Mouse (Mus musculus): ENCODE data around the gene Tusc2. TPM values are rescaled to one million over a fixed set of nuclear protein-coding genes. Genes with fewer than 3 reads are reported as not detected.
A peak's percentile ranks its signal among the peaks of the same experiment; 100 is the strongest.
"Not testable (repeated sequence)": the region's sequence is repeated elsewhere in the genome, so short reads cannot be mapped to it uniquely, and the experiment has no call there.

Tusc2 gene
- polyA plus RNA-seq, 1 experiment: 23.6 TPM

DNA sequence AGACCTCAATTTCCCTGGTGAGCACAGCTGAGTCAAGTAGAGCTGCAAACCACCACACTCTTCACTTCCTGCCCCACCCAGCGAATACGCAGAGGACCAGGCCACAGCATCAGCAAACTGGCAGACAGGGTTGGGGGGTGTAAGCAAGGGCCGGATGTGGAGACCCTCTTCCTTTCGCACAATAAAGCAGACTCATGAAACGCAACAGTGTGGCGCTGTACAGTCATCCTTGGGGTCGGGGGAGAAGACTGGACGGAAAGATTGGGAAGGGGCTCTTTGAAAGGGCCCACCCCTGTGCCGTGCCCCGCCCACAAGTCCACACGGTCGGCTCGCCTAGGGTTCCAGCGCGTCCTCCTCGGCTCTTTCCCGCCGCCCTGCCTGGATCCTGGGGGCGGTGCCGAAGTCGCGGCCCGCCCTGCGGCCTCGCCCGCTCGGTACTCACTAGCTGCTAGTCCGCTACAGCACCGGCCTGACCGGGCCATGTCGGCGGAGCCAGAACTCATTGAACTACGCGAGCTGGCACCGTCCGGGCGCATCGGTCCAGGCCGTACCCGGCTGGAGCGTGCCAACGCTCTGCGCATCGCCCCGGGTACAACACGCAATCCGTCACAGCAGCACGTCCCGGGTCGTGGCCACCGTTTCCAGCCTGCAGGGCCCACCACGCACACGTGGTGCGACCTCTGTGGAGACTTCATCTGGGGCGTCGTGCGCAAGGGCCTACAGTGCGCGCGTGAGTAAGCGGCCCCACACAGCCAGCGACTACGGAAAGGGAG is 11.8 kb upstream of the Tusc2 start, which contains the start of gene Rassf1:
TSS of gene Rassf1 (plus strand) at position 439 of the 773 bp plus-strand sequence.
- Histone ChIP-seq H3K27ac (ENCODE audit: insufficient read depth, low read depth, low read length) (no peak within 1 kb of the TSS), H3K4me1 (ENCODE audit: control insufficient read depth, insufficient read depth, low read length) (peaks cover 34% of the 10 kb centered on the region), H3K4me3 (ENCODE audit: insufficient read depth, low read length) (peak within 1 kb of the TSS; percentile 63)
- no peak for TF ChIP-seq POLR2A (IDR thresholded peaks at IDR 0.05; ENCODE audit: borderline replicate concordance, low read depth, low read length)
- no peak for TF ChIP-seq CTCF (IDR thresholded peaks at IDR 0.05; ENCODE audit: low read depth, low read length)

DNA sequence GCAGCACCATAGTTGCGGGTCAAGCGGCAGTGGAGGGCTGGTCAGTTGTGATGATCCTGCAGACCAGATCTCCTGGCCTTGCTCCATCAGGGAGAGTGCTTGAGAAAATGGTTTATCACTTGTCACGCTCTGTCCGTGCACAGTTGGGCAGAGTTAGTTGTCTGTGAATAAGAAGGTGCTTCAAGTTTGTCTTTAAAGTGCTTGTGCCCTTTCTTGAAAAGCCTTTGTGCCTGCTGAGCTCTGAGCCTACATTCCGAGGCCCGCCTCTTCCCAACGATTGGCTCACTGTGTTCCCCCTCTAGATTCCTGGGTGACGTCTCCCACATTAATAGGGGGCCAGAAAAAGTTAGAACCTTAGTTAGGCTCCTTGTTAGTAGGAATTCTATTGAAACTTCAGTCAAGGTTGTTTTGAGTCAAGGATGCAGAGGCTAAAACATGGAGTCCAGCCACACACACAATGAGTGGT is 11.1 kb upstream of the Tusc2 start:
- TF ChIP-seq CTCF (IDR thresholded peaks at IDR 0.05; ENCODE audit: low read depth, low read length) (no peak), POLR2A (IDR thresholded peaks at IDR 0.05; ENCODE audit: borderline replicate concordance, low read depth, low read length) (no peak)
- Histone ChIP-seq H3K27ac (ENCODE audit: insufficient read depth, low read depth, low read length) (no peak overlapping the region), H3K4me1 (ENCODE audit: control insufficient read depth, insufficient read depth, low read length) (peaks cover 35% of the 10 kb centered on the region), H3K4me3 (ENCODE audit: insufficient read depth, low read length) (peak overlapping the region; percentile 63)

- Histone ChIP-seq H3K27ac (ENCODE audit: insufficient read depth, low read depth, low read length) (no peak overlapping the region), H3K4me3 (ENCODE audit: insufficient read depth, low read length) (no peak overlapping the region), H3K4me1 (ENCODE audit: control insufficient read depth, insufficient read depth, low read length) (peaks cover 35% of the 10 kb centered on the region)
- TF ChIP-seq CTCF (IDR thresholded peaks at IDR 0.05; ENCODE audit: low read depth, low read length) (no peak), POLR2A (IDR thresholded peaks at IDR 0.05; ENCODE audit: borderline replicate concordance, low read depth, low read length) (no peak)
Measured at GRCm38 (mm10) chr9:107552690-107553393, 10.2 kb upstream of the Tusc2 start.

DNA sequence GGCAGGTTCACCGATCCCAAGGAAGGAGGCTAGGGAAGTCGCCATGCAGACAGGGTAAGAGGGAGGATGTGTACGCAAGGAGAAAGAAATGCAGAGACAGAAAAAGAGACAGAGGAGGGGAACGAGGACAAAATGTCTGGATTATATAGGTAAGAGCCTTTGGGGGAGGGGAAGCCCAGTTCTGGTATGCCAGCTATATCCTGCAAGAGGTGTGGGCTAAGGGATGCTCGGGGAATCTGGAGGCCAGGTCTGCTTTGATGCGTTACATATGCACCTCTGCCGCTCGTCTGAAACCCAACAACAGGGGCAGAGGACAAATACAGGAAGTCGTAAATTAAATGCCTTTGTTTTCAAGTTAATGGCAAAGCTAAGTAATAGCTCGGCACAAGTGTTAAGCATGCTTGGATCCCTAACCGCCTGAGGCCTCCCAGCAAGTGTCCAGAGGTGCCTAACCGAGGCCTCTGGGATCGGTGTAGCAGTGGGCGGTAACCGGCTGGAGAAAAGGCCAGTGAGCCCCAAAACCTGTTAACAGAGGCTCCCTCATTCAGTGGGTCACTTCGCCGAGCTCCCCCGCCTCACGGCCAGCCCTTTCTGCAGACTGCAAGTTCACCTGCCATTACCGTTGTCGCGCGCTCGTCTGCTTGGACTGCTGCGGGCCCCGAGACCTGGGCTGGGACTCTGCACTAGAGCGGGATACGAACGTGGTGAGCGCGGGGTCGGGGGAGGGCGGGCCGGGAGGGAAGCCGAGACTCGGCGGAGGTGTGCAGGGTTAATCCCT is 9.3 kb upstream of the Tusc2 start:
- H3K4me1 ChIP-seq (ENCODE audit: control insufficient read depth, insufficient read depth, low read length): peaks cover 28% of the 10 kb centered on the region
- H3K4me3 ChIP-seq (ENCODE audit: insufficient read depth, low read length): peak overlapping the region; percentile 76
- TF ChIP-seq POLR2A (IDR thresholded peaks at IDR 0.05; ENCODE audit: borderline replicate concordance, low read depth, low read length): no peak
- no peak for TF ChIP-seq CTCF (IDR thresholded peaks at IDR 0.05; ENCODE audit: low read depth, low read length)
- H3K27ac ChIP-seq (ENCODE audit: insufficient read depth, low read depth, low read length): peak overlapping the region; percentile 33

DNA sequence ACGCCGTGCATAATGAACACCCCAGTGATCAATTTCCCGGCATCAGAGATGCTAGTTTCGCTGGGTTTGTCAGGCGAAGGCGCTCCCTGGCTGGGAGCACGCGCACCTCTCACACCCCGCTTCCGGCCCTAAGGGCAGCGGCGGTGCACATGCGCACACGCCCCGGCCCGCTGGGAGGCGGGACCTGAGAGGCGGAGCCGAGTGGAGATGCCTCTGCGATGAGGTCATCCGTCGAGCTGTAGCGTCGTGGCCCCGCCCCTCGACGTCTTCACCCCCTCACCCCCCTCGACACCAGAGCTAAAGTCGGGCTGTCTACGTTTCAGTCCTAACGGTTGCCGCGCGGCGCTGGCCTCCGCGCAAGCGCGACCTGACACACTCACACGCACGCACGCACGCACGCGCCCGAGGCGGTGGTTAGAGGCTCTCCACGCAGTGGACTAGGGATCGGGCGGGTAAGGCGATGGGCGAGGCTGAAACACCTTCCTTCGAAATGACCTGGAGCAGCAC is 8.7 kb upstream of the Tusc2 start:
- Histone ChIP-seq H3K4me1 (ENCODE audit: control insufficient read depth, insufficient read depth, low read length) (peaks cover 28% of the 10 kb centered on the region), H3K4me3 (ENCODE audit: insufficient read depth, low read length) (peak overlapping the region; percentile 83), H3K27ac (ENCODE audit: insufficient read depth, low read depth, low read length) (peak overlapping the region; percentile 95)
- TF ChIP-seq CTCF (IDR thresholded peaks at IDR 0.05; ENCODE audit: low read depth, low read length) (no peak), POLR2A (IDR thresholded peaks at IDR 0.05; ENCODE audit: borderline replicate concordance, low read depth, low read length) (peak; percentile 45; the same call in 1 of the 2 replicates)

DNA sequence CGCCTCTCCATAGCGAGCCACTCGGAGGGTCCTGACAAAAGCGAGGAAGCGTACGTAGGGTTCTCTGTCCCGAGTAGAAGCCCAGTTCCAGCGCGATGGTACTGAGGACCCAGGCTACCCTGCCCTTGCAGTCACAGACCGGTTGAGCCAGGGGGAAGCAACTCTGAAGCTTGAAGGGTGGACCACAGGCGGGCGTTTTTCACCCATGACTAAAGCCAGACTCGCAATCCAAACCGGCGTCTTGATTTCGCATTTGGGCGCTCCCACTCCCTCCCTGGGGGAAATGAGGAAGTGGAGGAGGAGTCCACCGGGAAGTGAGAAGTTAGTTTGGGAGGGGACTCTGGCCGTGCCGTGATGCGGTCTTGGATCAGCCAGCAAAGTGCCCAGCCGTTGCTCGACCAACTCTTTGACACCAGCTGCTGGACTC is 8.0 kb upstream of the Tusc2 start:
- Histone ChIP-seq H3K27ac (ENCODE audit: insufficient read depth, low read depth, low read length) (peak overlapping the region; percentile 95), H3K4me3 (ENCODE audit: insufficient read depth, low read length) (peak overlapping the region; percentile 83), H3K4me1 (ENCODE audit: control insufficient read depth, insufficient read depth, low read length) (peaks cover 28% of the 10 kb centered on the region)
- TF ChIP-seq POLR2A (IDR thresholded peaks at IDR 0.05; ENCODE audit: borderline replicate concordance, low read depth, low read length) (no peak), CTCF (IDR thresholded peaks at IDR 0.05; ENCODE audit: low read depth, low read length) (no peak)

DNA sequence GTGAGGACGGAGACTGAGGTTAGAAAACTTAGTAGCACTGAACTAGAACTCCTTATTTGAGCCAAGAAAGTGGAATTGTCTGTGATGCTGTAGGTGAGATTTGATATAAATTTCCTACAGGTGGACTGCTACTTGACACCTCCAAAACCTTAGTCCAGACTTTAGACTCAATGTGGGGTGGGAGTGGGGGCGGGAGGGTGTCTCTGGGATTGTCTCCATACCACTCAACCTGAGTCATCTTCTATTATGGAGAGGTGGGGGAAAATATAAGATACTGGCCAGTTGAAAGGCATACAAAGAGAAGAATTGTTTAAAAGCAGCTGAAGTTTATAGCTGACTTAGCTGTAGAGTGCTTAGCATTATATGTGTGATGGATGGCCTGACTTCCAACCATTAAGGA is 7.4 kb upstream of the Tusc2 start:
- H3K27ac ChIP-seq (ENCODE audit: insufficient read depth, low read depth, low read length): peak overlapping the region; percentile 95
- TF ChIP-seq CTCF (IDR thresholded peaks at IDR 0.05; ENCODE audit: low read depth, low read length) (no peak), POLR2A (IDR thresholded peaks at IDR 0.05; ENCODE audit: borderline replicate concordance, low read depth, low read length) (no peak)
- H3K4me3 ChIP-seq (ENCODE audit: insufficient read depth, low read length): peak overlapping the region; percentile 83
- H3K4me1 ChIP-seq (ENCODE audit: control insufficient read depth, insufficient read depth, low read length): peaks cover 28% of the 10 kb centered on the region

GRCm38 (mm10) chr9:107556346-107556745 is 6.7 kb upstream of the Tusc2 start:
- Histone ChIP-seq H3K27ac (ENCODE audit: insufficient read depth, low read depth, low read length) (peak overlapping the region; percentile 95), H3K4me3 (ENCODE audit: insufficient read depth, low read length) (peak overlapping the region; percentile 83), H3K4me1 (ENCODE audit: control insufficient read depth, insufficient read depth, low read length) (peaks cover 24% of the 10 kb centered on the region)
- no peak for TF ChIP-seq CTCF (IDR thresholded peaks at IDR 0.05; ENCODE audit: low read depth, low read length)
- TF ChIP-seq POLR2A (IDR thresholded peaks at IDR 0.05; ENCODE audit: borderline replicate concordance, low read depth, low read length): no peak

DNA sequence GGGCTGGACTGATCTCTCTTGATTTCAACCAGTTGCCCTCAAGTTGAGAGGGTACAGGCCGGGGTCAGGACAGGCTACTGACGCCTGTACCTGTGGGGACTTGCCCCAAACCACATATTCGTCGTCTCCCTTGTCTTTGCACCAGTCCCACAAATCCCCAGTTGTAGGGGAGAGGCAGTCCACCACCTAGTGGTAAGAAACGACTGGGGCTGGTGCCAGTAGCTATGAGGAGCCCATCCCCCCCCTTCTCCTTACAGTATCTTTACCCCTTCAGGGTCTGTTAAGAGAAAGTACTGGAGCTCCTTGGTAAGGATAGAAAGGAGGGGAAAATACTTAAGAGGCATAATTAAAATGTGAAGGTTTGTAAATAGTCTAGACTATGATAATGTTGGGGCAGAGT is 2.5 kb downstream of the Tusc2 start:
- not testable (repeated sequence) for H3K27ac ChIP-seq (ENCODE audit: insufficient read depth, low read depth, low read length); H3K4me3 ChIP-seq (ENCODE audit: insufficient read depth, low read length)
- peaks cover 36% of the 10 kb centered on the region for H3K4me1 ChIP-seq (ENCODE audit: control insufficient read depth, insufficient read depth, low read length)
